18 mouse cellular contexts compared by ENCODE assay signal in the genomic region with DNA sequence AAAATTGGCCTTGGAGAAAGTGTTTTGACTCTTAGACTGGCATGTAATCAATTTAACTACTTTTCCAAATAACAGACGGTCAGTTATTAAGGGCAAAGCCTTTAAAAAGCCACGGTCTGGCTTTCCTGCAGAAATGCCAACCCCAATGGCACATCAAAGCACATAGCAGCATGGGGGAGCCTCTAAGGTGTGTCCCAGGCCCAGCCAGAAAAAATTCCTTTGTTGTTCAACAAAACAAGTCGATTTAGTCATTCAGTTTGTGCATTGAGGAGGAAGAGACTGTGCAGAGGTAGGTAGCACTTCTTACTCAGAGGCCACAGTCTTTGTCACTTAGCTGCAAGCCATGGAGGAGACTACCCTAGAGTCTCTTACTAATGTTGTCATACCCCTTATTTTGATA.
A peak's percentile ranks its signal among the peaks of the same experiment; 100 is the strongest.
DNase-seq lines count a peak whose midpoint lies in the region; ATAC-seq and TF ChIP-seq lines count a peak whose summit lies in the region.
"Had no signal": no experiment of that assay in that cellular context is flagged by ENCODE, and none has a peak within 500 bp of the region (broad histone marks: within the 10 kb centered on the region; RNA-seq: fewer than 3 reads in every experiment).

No protein-coding gene starts in this region.

- no peak for DNase-seq in midbrain, embryonic 14.5 days
- peak; percentile 67 for DNase-seq in ES-CJ7 (ENCODE audit: low read depth, low spot score)
- DNase-seq in ES-E14 (ENCODE audit: low read depth, low spot score) = peak; percentile 40
- no peak for DNase-seq in limb, embryonic 10.5 days (ENCODE audit: low spot score)
- no peak for DNase-seq in right cerebral cortex, postnatal 10 days (ENCODE audit: low spot score in 2 of 2)
- DNase-seq: adrenal gland, adult 8-10 months; adrenal gland, postnatal 36 days; cerebellum, adult 2 months; cerebellum, postnatal 10 days; forebrain, postnatal 0 days; gastrocnemius, postnatal 25 days; heart, postnatal 10 days; heart, postnatal 4 days had no signal

- peaks cover 49% of the 10 kb centered on the region for H3K4me1 ChIP-seq in midbrain, embryonic 13.5 days (replicated peaks)
- peaks cover 27% of the 10 kb centered on the region for H3K4me1 ChIP-seq in midbrain, embryonic 14.5 days (ENCODE audit: control insufficient read depth, insufficient read depth, low read length)
- H3K4me1 ChIP-seq in ES-E14 (ENCODE audit: control insufficient read depth in 2 of 2, insufficient read depth in 2 of 2, low read length in 2 of 2, poor library complexity in 1 of 2) = no peaks in the 10 kb centered on the region; a peak in 1 of 4 replicates
- H3K4me1 ChIP-seq in limb, embryonic 10.5 days = peaks cover 26% of the 10 kb centered on the region
- no peaks in the 10 kb centered on the region for H3K4me1 ChIP-seq in heart, embryonic 12.5 days (replicated peaks)
- H3K4me1 ChIP-seq: intestine, embryonic 15.5 days had no signal

- peak overlapping the region; percentile 15; the same call in 1 of the 2 replicates for H3K27ac ChIP-seq in midbrain, embryonic 13.5 days
- no peak overlapping the region for H3K27ac ChIP-seq in midbrain, embryonic 14.5 days (replicated peaks; ENCODE audit: low read depth, low read length)
- H3K27ac ChIP-seq in ES-E14 (ENCODE audit: insufficient read depth, low read depth, low read length, poor library complexity, severe bottlenecking) = no peak overlapping the region
- H3K27ac ChIP-seq in limb, embryonic 10.5 days = peak overlapping the region; percentile 70; the same call in 1 of the 2 replicates
- H3K27ac ChIP-seq in heart, embryonic 12.5 days (ENCODE audit: poor library complexity, severe bottlenecking) = no peak overlapping the region
- H3K27ac ChIP-seq: embryonic facial prominence, embryonic 10.5 days; hindbrain, embryonic 12.5 days; intestine, embryonic 15.5 days had no signal

- H3K27me3 ChIP-seq in midbrain, embryonic 13.5 days = no peaks in the 10 kb centered on the region
- no peaks in the 10 kb centered on the region for H3K27me3 ChIP-seq in midbrain, embryonic 14.5 days (ENCODE audit: control insufficient read depth, insufficient read depth, low read length)
- no peaks in the 10 kb centered on the region for H3K27me3 ChIP-seq in limb, embryonic 10.5 days (ENCODE audit: low read depth, poor library complexity, severe bottlenecking)
- H3K27me3 ChIP-seq in heart, embryonic 12.5 days (replicated peaks) = no peaks in the 10 kb centered on the region
- H3K27me3 ChIP-seq: hindbrain, embryonic 12.5 days; intestine, embryonic 15.5 days had no signal

- 18% methylated on average over 3 of the region's 3 CpGs for WGBS in midbrain, embryonic 13.5 days
- 17% methylated on average over 3 of the region's 3 CpGs for WGBS in midbrain, embryonic 14.5 days
- WGBS in limb, embryonic 10.5 days = 27% methylated on average over 3 of the region's 3 CpGs
- WGBS in heart, embryonic 12.5 days = 33% methylated on average over 3 of the region's 3 CpGs

- H3K9me3 ChIP-seq in midbrain, embryonic 13.5 days = no peaks in the 10 kb centered on the region
- no peaks in the 10 kb centered on the region for H3K9me3 ChIP-seq in midbrain, embryonic 14.5 days (ENCODE audit: control insufficient read depth, low read length)
- H3K9me3 ChIP-seq in ES-E14 (ENCODE audit: control insufficient read depth, insufficient read depth, low read depth, low read length) = no peaks in the 10 kb centered on the region
- no peaks in the 10 kb centered on the region for H3K9me3 ChIP-seq in limb, embryonic 10.5 days (replicated peaks)
- H3K9me3 ChIP-seq in heart, embryonic 12.5 days (replicated peaks) = no peaks in the 10 kb centered on the region
- H3K9me3 ChIP-seq: embryonic facial prominence, embryonic 10.5 days; hindbrain, embryonic 12.5 days; intestine, embryonic 15.5 days had no signal

- H3K9ac ChIP-seq in midbrain, embryonic 13.5 days (replicated peaks) = no peak overlapping the region
- H3K9ac ChIP-seq in midbrain, embryonic 14.5 days (replicated peaks; ENCODE audit: low read length) = no peak overlapping the region
- H3K9ac ChIP-seq in ES-E14 (ENCODE audit: insufficient read depth, low read depth, low read length, poor library complexity, severe bottlenecking) = no peak overlapping the region
- H3K9ac ChIP-seq in heart, embryonic 12.5 days = no peak overlapping the region
- H3K9ac ChIP-seq: forebrain, postnatal 0 days; hindbrain, embryonic 12.5 days; intestine, embryonic 15.5 days had no signal

- no peak overlapping the region for H3K4me2 ChIP-seq in midbrain, embryonic 13.5 days (replicated peaks)
- no peak overlapping the region for H3K4me2 ChIP-seq in midbrain, embryonic 14.5 days (ENCODE audit: low read length)
- H3K4me2 ChIP-seq in heart, embryonic 12.5 days = no peak overlapping the region
- H3K4me2 ChIP-seq: hindbrain, embryonic 12.5 days; intestine, embryonic 15.5 days had no signal

- no peaks in the 10 kb centered on the region for H3K36me3 ChIP-seq in midbrain, embryonic 13.5 days
- H3K36me3 ChIP-seq in midbrain, embryonic 14.5 days (ENCODE audit: control insufficient read depth, insufficient read depth, low read length) = no peaks in the 10 kb centered on the region
- no peaks in the 10 kb centered on the region for H3K36me3 ChIP-seq in ES-E14 (ENCODE audit: control insufficient read depth, insufficient read depth, low read length, poor library complexity, severe bottlenecking)
- H3K36me3 ChIP-seq in limb, embryonic 10.5 days = no peaks in the 10 kb centered on the region
- H3K36me3 ChIP-seq in heart, embryonic 12.5 days = no peaks in the 10 kb centered on the region
- H3K36me3 ChIP-seq: embryonic facial prominence, embryonic 10.5 days; hindbrain, embryonic 12.5 days; intestine, embryonic 15.5 days had no signal

- no peak for ATAC-seq in midbrain, embryonic 13.5 days
- no peak for ATAC-seq in midbrain, embryonic 14.5 days (ENCODE audit: low FRiP score, low TSS enrichment)
- ATAC-seq in heart, embryonic 12.5 days (ENCODE audit: insufficient number of reproducible peaks, low FRiP score) = no peak
- ATAC-seq: forebrain, postnatal 0 days; intestine, embryonic 15.5 days had no signal

- in situ Hi-C loops in ES-E14 (cut with MboI; ENCODE audit: low sequenced_read_pairs in 2 of 2, unreplicated experiment in 2 of 2) = no loop called here

- H3K4me3 ChIP-seq in midbrain, embryonic 13.5 days (replicated peaks) = no peak overlapping the region
- H3K4me3 ChIP-seq in midbrain, embryonic 14.5 days (replicated peaks; ENCODE audit: low read depth, low read length) = no peak overlapping the region
- H3K4me3 ChIP-seq in ES-E14 (ENCODE audit: insufficient read depth in 1 of 2, low read depth in 1 of 2, low read length in 2 of 2, poor library complexity in 1 of 2, severe bottlenecking in 1 of 2) = no peak overlapping the region
- H3K4me3 ChIP-seq in limb, embryonic 10.5 days = no peak overlapping the region
- no peak overlapping the region for H3K4me3 ChIP-seq in heart, embryonic 12.5 days
- H3K4me3 ChIP-seq: embryonic facial prominence, embryonic 10.5 days; hindbrain, embryonic 12.5 days; intestine, embryonic 15.5 days had no signal

TF ChIP-seq in ES-E14, 5 proteins besides CTCF, POLR2A, EP300 and RAD21:
- TF ChIP-seq ZC3H11A (IDR thresholded peaks at IDR 0.05; ENCODE audit: borderline replicate concordance, low read depth, low read length) = no peak
- TF ChIP-seq MAFK (IDR thresholded peaks at IDR 0.05; ENCODE audit: insufficient read depth, low read depth, low read length) = no peak
- TF ChIP-seq ZNF384 (IDR thresholded peaks at IDR 0.05; ENCODE audit: low read depth, low read length) = no peak
- no peak for TF ChIP-seq HCFC1 (IDR thresholded peaks at IDR 0.05; ENCODE audit: borderline replicate concordance, insufficient read depth, low read length)
- no peak for TF ChIP-seq CHD2 (IDR thresholded peaks at IDR 0.05; ENCODE audit: low read depth, low read length)

Comparison
In these comparisons a context has a peak if more than half of its experiments do, and no peak if none do; other contexts are left out.
1. H3K27ac ChIP-seq: peak in midbrain, embryonic 13.5 days (single experiment) and limb, embryonic 10.5 days (single experiment); none in midbrain, embryonic 14.5 days (single experiment), ES-E14 (single experiment) and heart, embryonic 12.5 days (single experiment).
2. DNase-seq: peak in ES-CJ7 (single experiment) and ES-E14 (single experiment); none in midbrain, embryonic 14.5 days (single experiment), limb, embryonic 10.5 days (single experiment) and right cerebral cortex, postnatal 10 days (0 of 2).